Mouse (Mus musculus) liver, postnatal 0 days (tissue): Measurements from ENCODE around the gene Rbpjl.

Source experiments
- CTCF ChIP-seq: sonication (generic); IDR thresholded peaks from 2 replicates; pipeline ENCODE4 v1.5.1; 2016; ENCODE audit warnings: antibody characterized with exemption, low read depth
- EP300 ChIP-seq: IDR thresholded peaks from 2 replicates; pipeline ENCODE4 v1.6.1; 2016; ENCODE audit warnings: antibody characterized with exemption, low read depth, mild to moderate bottlenecking

GRCm38 (mm10) chr2:164443460-164444000 is 40.6 kb downstream of the Rbpjl start, which contains the start of gene Sdc4:
- TF ChIP-seq CTCF (no peak), EP300 (no peak)
